Mouse (Mus musculus) liver, embryonic 14.5 days (tissue): ENCODE results near the gene Col4a2.

Experiments used
- CTCF ChIP-seq: IDR thresholded peaks from 2 replicates; pipeline ENCODE4 v1.5.1; 2016; ENCODE audit warnings: antibody characterized with exemption, low read depth, control low read depth
- EP300 ChIP-seq: IDR thresholded peaks from 2 replicates; pipeline ENCODE4 v1.6.1; 2016; ENCODE audit warnings: antibody characterized with exemption, low read depth

DNA sequence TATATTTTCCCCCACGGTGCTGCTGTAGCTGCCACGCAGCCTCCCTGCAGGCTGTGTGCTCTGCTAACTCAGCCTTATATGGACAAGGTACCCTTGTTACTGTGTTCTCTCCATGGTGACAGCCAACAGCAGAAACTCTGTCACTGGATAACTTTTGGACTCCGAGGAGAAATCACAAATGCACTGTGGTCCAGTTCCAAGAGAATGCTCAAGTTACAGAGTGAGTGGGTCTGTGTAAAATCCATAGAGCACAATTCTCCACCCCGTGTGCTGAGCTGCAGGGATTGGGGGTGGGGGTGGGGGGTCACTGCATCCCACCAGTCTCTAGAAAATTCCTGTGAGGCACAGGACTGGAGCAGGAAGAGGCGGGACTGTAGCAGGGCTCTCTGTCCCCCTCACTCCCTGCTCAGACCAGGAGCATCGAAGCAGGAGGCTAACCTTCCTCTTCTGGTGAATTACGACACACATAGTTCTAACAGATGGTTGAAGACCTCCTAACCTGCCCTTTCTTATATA lies 45.4 kb downstream of the Col4a2 start:
- TF ChIP-seq CTCF = no peak
- no peak for TF ChIP-seq EP300
